Mouse (Mus musculus): Measurements from ENCODE around the gene Ptbp1.

- TF ChIP-seq CTCF (IDR thresholded peaks at IDR 0.05; ENCODE audit: control insufficient read depth, insufficient read depth, low read length) (no peak), POLR2A (IDR thresholded peaks at IDR 0.05; ENCODE audit: borderline replicate concordance, control insufficient read depth, low read depth, low read length) (no peak)
Observed at GRCm38 (mm10) chr10:79814271-79814842, 39.9 kb upstream of the Ptbp1 start.
